Mouse (Mus musculus) midbrain, embryonic 13.5 days (tissue): ENCODE results near the gene Asic2. TPM values are rescaled to one million over a fixed set of nuclear protein-coding genes. Genes with fewer than 3 reads are reported as not detected.

Experiments used
- ATAC-seq: fragments of 200-750 bp; cut with Nextera tagmentation; 2 replicates; pipeline ENCODE4 v1.8.0; 2017; ENCODE audit warnings: mild to moderate bottlenecking, moderate TSS enrichment, moderate library complexity
- H3K27ac ChIP-seq: fragments of 300-500 bp; sonication (generic); 2 replicates; pipeline ENCODE4 v1.5.1; 2015; ENCODE audit warnings: inconsistent platforms, mild to moderate bottlenecking, moderate library complexity
- H3K27me3 ChIP-seq: fragments of 300-500 bp; sonication (generic); 2 replicates; pipeline ENCODE4 v1.6.1; 2015; ENCODE audit warnings: mild to moderate bottlenecking, inconsistent platforms
- H3K36me3 ChIP-seq: fragments of 300-500 bp; sonication (generic); 2 replicates; pipeline ENCODE4 v1.6.1; 2015; ENCODE audit warnings: mild to moderate bottlenecking, inconsistent platforms
- H3K4me1 ChIP-seq: fragments of 300-500 bp; sonication (generic); replicated peaks from 2 replicates; pipeline ENCODE4 v1.6.1; 2015; ENCODE audit warnings: inconsistent platforms
- H3K4me2 ChIP-seq: fragments of 300-500 bp; sonication (generic); replicated peaks from 2 replicates; pipeline ENCODE4 v1.6.1; 2015; ENCODE audit warnings: moderate library complexity, mild to moderate bottlenecking, inconsistent platforms
- H3K4me3 ChIP-seq: fragments of 300-500 bp; sonication (generic); replicated peaks from 2 replicates; pipeline ENCODE4 v1.5.1; 2015; ENCODE audit warnings: mild to moderate bottlenecking, inconsistent platforms
- H3K9ac ChIP-seq: fragments of 300-500 bp; sonication (generic); replicated peaks from 2 replicates; pipeline ENCODE4 v1.6.1; 2015; ENCODE audit warnings: mild to moderate bottlenecking, inconsistent platforms
- H3K9me3 ChIP-seq: fragments of 300-500 bp; sonication (generic); 2 replicates; pipeline ENCODE4 v1.6.1; 2016; ENCODE audit warnings: mild to moderate bottlenecking, inconsistent platforms
- WGBS: fragments of 180-500 bp; shearing (Covaris S2); methylation state at CpG from one replicate; pipeline ENCODE4 v1.1.7; 2015; 5-methylcytosine and 5-hydroxymethylcytosine counted together
- polyA plus RNA-seq: library from polyadenylated mRNA; unstranded; fragments of >200 nt; fragmentation: Nextera tagmentation; extraction: Ambion mirVana; gene quantifications from 2 replicates; pipeline ENCODE4 v1.2.1, GENCODE M21; 2015

Gene Asic2
- polyA plus RNA-seq, 1 experiment from 2014 or later = 5.0 TPM

- no peak overlapping the region for H3K9ac ChIP-seq
- H3K4me1 ChIP-seq = peaks cover 9% of the 10 kb centered on the region; the same call in 1 of the 2 replicates
- no peak overlapping the region for H3K27ac ChIP-seq
- no peaks in the 10 kb centered on the region for H3K9me3 ChIP-seq
- no peaks in the 10 kb centered on the region for H3K36me3 ChIP-seq
- no peaks in the 10 kb centered on the region for H3K27me3 ChIP-seq
- H3K4me3 ChIP-seq = no peak overlapping the region
- no peak overlapping the region for H3K4me2 ChIP-seq
- 0 out of 2 replicates have a peak, but pooled peaks have one; percentile 27 for ATAC-seq
- 43% methylated on average over 3 of the region's 3 CpGs for whole genome bisulfite sequencing
Measured at GRCm38 (mm10) chr11:80853014-80853413, 1115.2 kb downstream of the Asic2 start.

DNA sequence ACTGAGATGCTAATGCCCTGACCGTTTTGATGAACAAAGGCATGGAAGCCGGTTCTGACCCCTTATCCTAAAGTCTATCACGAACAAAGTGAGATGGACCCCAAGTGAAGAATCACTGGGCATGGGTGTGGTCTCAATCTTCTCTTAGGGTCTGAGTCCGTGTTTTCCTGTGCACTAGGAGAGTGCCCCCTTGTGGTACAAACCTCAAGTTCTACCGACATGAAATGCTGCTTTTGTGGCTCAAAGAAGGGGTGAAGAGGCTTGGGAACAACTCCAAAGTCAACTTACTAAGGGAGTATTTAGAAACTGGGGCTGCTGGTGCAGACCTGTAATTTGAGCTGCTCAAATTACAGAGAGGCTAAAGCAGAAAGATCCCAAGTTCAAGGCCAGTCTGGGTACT is 1116.4 kb downstream of the Asic2 start:
- WGBS = 46% methylated on average over 5 of the region's 5 CpGs
- H3K27me3 ChIP-seq = 0 out of 2 replicates have a peak, but pooled peaks cover 6% of the 10 kb centered on the region
- H3K36me3 ChIP-seq = no peaks in the 10 kb centered on the region
- ATAC-seq = no peak
- H3K9me3 ChIP-seq = no peaks in the 10 kb centered on the region
- no peak overlapping the region for H3K27ac ChIP-seq
- H3K9ac ChIP-seq = no peak overlapping the region
- no peak overlapping the region for H3K4me3 ChIP-seq
- no peak overlapping the region for H3K4me2 ChIP-seq
- H3K4me1 ChIP-seq = peaks cover 9% of the 10 kb centered on the region; the same call in 1 of the 2 replicates

DNA sequence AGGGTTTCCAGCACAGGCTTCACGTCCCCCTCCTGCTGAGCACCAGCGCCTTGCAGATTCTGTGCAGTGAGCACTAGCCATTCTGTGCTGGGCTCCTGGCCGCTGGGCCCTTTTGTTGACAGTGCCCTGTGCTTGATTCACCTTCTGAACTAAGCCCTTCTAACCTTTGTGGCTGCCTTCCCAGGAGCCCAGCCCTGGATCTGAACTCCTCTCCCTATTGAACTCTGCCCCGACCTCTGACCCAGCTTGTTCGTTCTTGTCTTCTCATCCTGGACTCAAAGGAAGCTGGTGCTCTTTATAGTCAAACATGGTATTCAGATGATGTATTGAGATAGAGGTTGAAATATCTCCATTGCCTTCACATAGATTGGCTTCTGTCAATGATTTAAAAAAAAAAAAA is 1120.1 kb downstream of the Asic2 start:
- Histone ChIP-seq H3K9me3 (no peaks in the 10 kb centered on the region), H3K27ac (no peak overlapping the region), H3K4me2 (no peak overlapping the region), H3K4me3 (no peak overlapping the region), H3K4me1 (peaks cover 6% of the 10 kb centered on the region; the same call in 1 of the 2 replicates), H3K36me3 (no peaks in the 10 kb centered on the region), H3K9ac (no peak overlapping the region), H3K27me3 (0 out of 2 replicates have a peak, but pooled peaks cover 6% of the 10 kb centered on the region)
- 47% methylated on average over 5 of the region's 5 CpGs for WGBS
- ATAC-seq = no peak

- no peaks in the 10 kb centered on the region for H3K36me3 ChIP-seq
- no peak overlapping the region for H3K4me3 ChIP-seq
- no peak for ATAC-seq
- no peak overlapping the region for H3K4me2 ChIP-seq
- peaks cover 4% of the 10 kb centered on the region; the same call in 1 of the 2 replicates for H3K4me1 ChIP-seq
- H3K27ac ChIP-seq = no peak overlapping the region
- H3K9ac ChIP-seq = no peak overlapping the region
- H3K9me3 ChIP-seq = no peaks in the 10 kb centered on the region
- 0 out of 2 replicates have a peak, but pooled peaks cover 6% of the 10 kb centered on the region for H3K27me3 ChIP-seq
- 64% methylated on average over 3 of the region's 3 CpGs for WGBS
Measured at GRCm38 (mm10) chr11:80846115-80846514, 1122.1 kb downstream of the Asic2 start.

- Histone ChIP-seq H3K4me2 (no peak overlapping the region), H3K36me3 (no peaks in the 10 kb centered on the region), H3K4me3 (no peak overlapping the region), H3K9me3 (no peaks in the 10 kb centered on the region), H3K4me1 (peaks cover 4% of the 10 kb centered on the region; the same call in 1 of the 2 replicates), H3K27ac (no peak overlapping the region), H3K27me3 (0 out of 2 replicates have a peak, but pooled peaks cover 6% of the 10 kb centered on the region), H3K9ac (no peak overlapping the region)
- 62% methylated on average over 7 of the region's 7 CpGs for WGBS
- ATAC-seq = no peak
Measured at GRCm38 (mm10) chr11:80845486-80845885, 1122.8 kb downstream of the Asic2 start.

- ATAC-seq = no peak
- Histone ChIP-seq H3K9ac (no peak overlapping the region), H3K36me3 (no peaks in the 10 kb centered on the region), H3K4me2 (no peak overlapping the region), H3K27me3 (0 out of 2 replicates have a peak, but pooled peaks cover 6% of the 10 kb centered on the region), H3K4me3 (no peak overlapping the region), H3K27ac (no peak overlapping the region), H3K9me3 (no peaks in the 10 kb centered on the region), H3K4me1 (peaks cover 4% of the 10 kb centered on the region; the same call in 1 of the 2 replicates)
- 97% methylated on average over 2 of the region's 2 CpGs for WGBS
Measured at GRCm38 (mm10) chr11:80843435-80843834, 1124.8 kb downstream of the Asic2 start.

DNA sequence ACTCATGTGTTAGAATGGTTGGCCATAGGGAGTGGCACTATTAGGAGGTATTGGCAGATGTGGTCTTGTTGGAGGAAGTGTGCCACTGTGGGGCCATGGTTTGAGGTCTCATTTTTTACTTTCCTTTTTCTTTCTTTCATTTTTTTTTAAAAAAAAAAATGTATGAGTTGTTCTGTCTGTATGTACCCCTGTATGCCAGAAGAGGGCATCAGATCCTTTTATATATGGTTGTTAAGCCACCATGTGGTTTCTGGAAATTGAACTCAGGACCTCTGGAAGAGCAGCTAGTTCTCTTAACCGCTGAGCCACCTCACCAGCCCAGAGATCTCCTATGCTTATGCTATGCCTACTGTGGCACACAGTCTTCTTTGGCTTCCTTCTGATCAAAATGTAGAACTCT is 1129.5 kb downstream of the Asic2 start:
- Histone ChIP-seq H3K9ac (no peak overlapping the region), H3K4me1 (peaks cover 4% of the 10 kb centered on the region; the same call in 1 of the 2 replicates), H3K4me3 (no peak overlapping the region), H3K36me3 (no peaks in the 10 kb centered on the region), H3K27ac (no peak overlapping the region), H3K27me3 (no peaks in the 10 kb centered on the region), H3K4me2 (no peak overlapping the region), H3K9me3 (no peaks in the 10 kb centered on the region)
- ATAC-seq = no peak
- 80% methylated on average over 1 of the region's 1 CpGs for WGBS

- Histone ChIP-seq H3K27ac (no peak overlapping the region), H3K4me2 (no peak overlapping the region), H3K4me1 (peaks cover 12% of the 10 kb centered on the region), H3K27me3 (no peaks in the 10 kb centered on the region), H3K9me3 (no peaks in the 10 kb centered on the region), H3K9ac (no peak overlapping the region), H3K4me3 (no peak overlapping the region), H3K36me3 (no peaks in the 10 kb centered on the region)
- no peak for ATAC-seq
- 78% methylated on average over 4 of the region's 4 CpGs for WGBS
Measured at GRCm38 (mm10) chr11:80835841-80836240, 1132.4 kb downstream of the Asic2 start.

DNA sequence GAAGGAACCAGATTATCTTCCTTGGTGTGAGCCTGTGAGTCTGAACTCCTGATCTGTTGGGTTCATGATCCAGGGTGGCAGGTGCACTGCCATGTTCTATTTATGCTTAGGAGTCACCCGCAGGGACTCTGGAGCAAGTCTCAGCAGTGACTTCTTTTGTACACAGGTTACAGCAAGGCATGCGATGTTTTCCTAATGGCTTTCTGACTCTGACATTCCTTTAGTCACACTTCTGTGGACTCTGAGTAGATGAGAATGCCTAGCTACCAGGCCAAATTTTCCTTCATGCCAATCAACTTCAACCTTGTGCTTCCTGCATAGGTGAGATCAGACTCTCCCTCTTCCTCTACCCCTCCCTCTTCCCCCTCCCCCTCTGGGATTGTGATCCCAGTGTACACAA is 1132.9 kb downstream of the Asic2 start:
- Histone ChIP-seq H3K27ac (no peak overlapping the region), H3K4me2 (no peak overlapping the region), H3K4me1 (peaks cover 12% of the 10 kb centered on the region), H3K27me3 (no peaks in the 10 kb centered on the region), H3K4me3 (no peak overlapping the region), H3K9ac (no peak overlapping the region), H3K36me3 (no peaks in the 10 kb centered on the region), H3K9me3 (no peaks in the 10 kb centered on the region)
- ATAC-seq = no peak
- WGBS = 77% methylated on average over 2 of the region's 2 CpGs

Other genes with a start within 250 kb of the Asic2 start
- gene 5530401A14Rik, start 107.8 kb downstream of the Asic2 start, polyA plus RNA-seq = 0.37 and 0.51 TPM in 2 replicates
- 1.1 and 2.4 TPM in 2 replicates for gene Ccl2, start 67.1 kb upstream of the Asic2 start, polyA plus RNA-seq
- gene Gm17268, start 70.1 kb upstream of the Asic2 start, polyA plus RNA-seq = not detected in 2 replicates
- 0.44 and 1.6 TPM in 2 replicates for gene Ccl7, start 77.3 kb upstream of the Asic2 start, polyA plus RNA-seq
- not detected in 2 replicates for gene Ccl11, start 89.4 kb upstream of the Asic2 start, polyA plus RNA-seq
- 0.70 and 1.9 TPM in 2 replicates for gene Ccl12, start 133.4 kb upstream of the Asic2 start, polyA plus RNA-seq
- not detected in 2 replicates for gene Ccl8, start 146.7 kb upstream of the Asic2 start, polyA plus RNA-seq